Mouse (Mus musculus) limb, embryonic 14.5 days (tissue): Measurements from ENCODE around the gene Ndufs5. TPM values are rescaled to one million over a fixed set of nuclear protein-coding genes. Genes with fewer than 3 reads are reported as not detected.

Experiments
- ATAC-seq: fragments of 200-750 bp; cut with Nextera tagmentation; 2 replicates; pipeline ENCODE4 v1.8.0; 2017; ENCODE audit warnings: low read depth, moderate number of reproducible peaks, moderate TSS enrichment; ENCODE audit not compliant: low FRiP score
- DNase-seq: peaks from one replicate; pipeline ENCODE4 v3.0.0-alpha.2; 2015; ENCODE audit warnings: low spot score
- H3K27ac ChIP-seq: fragments of 300-500 bp; sonication (generic); replicated peaks from 2 replicates; pipeline ENCODE4 v1.5.1; 2014; ENCODE audit warnings: low read depth, mild to moderate bottlenecking, low read length, moderate library complexity, mixed read lengths
- H3K27me3 ChIP-seq: fragments of 300-500 bp; sonication (generic); 2 replicates; pipeline ENCODE4 v1.6.1; 2014; ENCODE audit warnings: low read length, mixed read lengths; ENCODE audit not compliant: control insufficient read depth, insufficient read depth
- H3K36me3 ChIP-seq: fragments of 300-500 bp; sonication (generic); 2 replicates; pipeline ENCODE4 v1.6.1; 2014; ENCODE audit warnings: mild to moderate bottlenecking, low read length, moderate library complexity, mixed read lengths; ENCODE audit not compliant: control insufficient read depth, insufficient read depth
- H3K4me1 ChIP-seq: fragments of 300-500 bp; sonication (generic); 2 replicates; pipeline ENCODE4 v1.6.1; 2014; ENCODE audit warnings: antibody characterized with exemption, low read length, mixed read lengths; ENCODE audit not compliant: control insufficient read depth, insufficient read depth
- H3K4me2 ChIP-seq: fragments of 300-500 bp; sonication (generic); replicated peaks from 2 replicates; pipeline ENCODE4 v1.6.1; 2014; ENCODE audit warnings: low read depth, mild to moderate bottlenecking, low read length, moderate library complexity; ENCODE audit not compliant: severe bottlenecking
- H3K4me3 ChIP-seq: fragments of 300-500 bp; sonication (generic); replicated peaks from 2 replicates; pipeline ENCODE4 v1.5.1; 2014; ENCODE audit warnings: low read length
- H3K9ac ChIP-seq: fragments of 300-500 bp; sonication (generic); 2 replicates; pipeline ENCODE4 v1.6.1; 2014; ENCODE audit warnings: mild to moderate bottlenecking, low read depth, low read length, moderate library complexity; ENCODE audit not compliant: severe bottlenecking
- H3K9me3 ChIP-seq: fragments of 300-500 bp; sonication (generic); 2 replicates; pipeline ENCODE4 v1.6.1; 2016; ENCODE audit warnings: low read length; ENCODE audit not compliant: control insufficient read depth
- POLR2A ChIP-seq: fragments of 200-500 bp; IDR thresholded peaks from 2 replicates; pipeline ENCODE4 v1.8.0; 2012; ENCODE audit warnings: inconsistent platforms, mild to moderate bottlenecking, moderate library complexity, borderline replicate concordance; ENCODE audit not compliant: insufficient read depth, insufficient read length; ENCODE audit errors: extremely low read depth
- WGBS: fragments of 180-500 bp; shearing (Covaris S2); extraction: QIAGEN DNeasy Blood & Tissue Kit; methylation state at CpG from one replicate; pipeline ENCODE4 v1.1.7; 2014; 5-methylcytosine and 5-hydroxymethylcytosine counted together
- polyA plus RNA-seq, 2 experiments: library from polyadenylated mRNA; depleted of rRNA in 1 of 2; stranded (reverse) in 1 of 2; unstranded in 1 of 2; fragments of >200 nt; fragmentation: Nextera tagmentation in 1 of 2; extraction: Ambion mirVana in 1 of 2; gene quantifications; 2 replicates each; pipeline versions ENCODE4 v1.2.1 to v1.2.3; 2012 to 2014

Ndufs5 gene
- polyA plus RNA-seq, 2 experiments, result 253 to 353 TPM

DNA sequence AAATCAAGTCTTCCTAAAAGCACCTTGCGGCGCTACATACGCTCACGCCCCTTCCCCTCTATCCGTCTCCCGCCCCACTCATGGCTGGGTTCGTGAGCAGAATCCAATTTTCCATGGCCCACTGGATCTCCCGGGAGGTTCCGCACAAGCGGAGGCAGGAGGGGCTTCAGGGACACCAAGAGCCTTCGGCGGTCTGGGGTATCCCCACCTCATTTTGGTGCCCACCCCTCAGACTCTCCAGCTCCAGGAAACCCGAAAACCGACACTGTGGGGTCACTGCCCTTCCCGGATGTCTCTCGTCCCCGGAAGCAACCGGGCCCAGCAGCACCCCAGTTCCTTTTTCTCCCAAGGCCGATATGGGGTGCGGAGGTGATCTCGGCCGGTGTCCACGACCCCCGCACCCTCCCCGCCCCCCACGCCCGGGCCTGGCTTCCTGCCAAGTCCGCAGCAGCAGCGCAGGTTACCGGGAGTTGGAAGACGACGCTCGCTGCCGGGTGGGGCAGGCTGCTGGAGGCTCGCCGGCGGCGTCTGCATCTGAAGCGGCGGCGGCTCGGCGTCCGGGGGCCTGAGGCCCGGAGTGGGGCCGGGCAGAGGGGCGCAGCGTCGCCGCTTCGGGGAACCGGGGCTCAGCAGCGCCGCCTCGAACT is 31.6 kb upstream of the Ndufs5 start:
- no peak for TF ChIP-seq POLR2A
- Histone ChIP-seq H3K9me3 (no peaks in the 10 kb centered on the region), H3K4me3 (peak overlapping the region; percentile 99), H3K4me1 (peaks cover 11% of the 10 kb centered on the region; the same call in 1 of the 2 replicates), H3K27me3 (no peaks in the 10 kb centered on the region), H3K4me2 (peak overlapping the region; percentile 65), H3K9ac (peak overlapping the region; percentile 86), H3K27ac (peak overlapping the region; percentile 87), H3K36me3 (peaks cover 4% of the 10 kb centered on the region; the same call in 1 of the 2 replicates)
- peak; percentile 75 for ATAC-seq
- peak; percentile 2 for DNase-seq
- under 1% methylated on average over 50 of the region's 55 CpGs for WGBS

DNA sequence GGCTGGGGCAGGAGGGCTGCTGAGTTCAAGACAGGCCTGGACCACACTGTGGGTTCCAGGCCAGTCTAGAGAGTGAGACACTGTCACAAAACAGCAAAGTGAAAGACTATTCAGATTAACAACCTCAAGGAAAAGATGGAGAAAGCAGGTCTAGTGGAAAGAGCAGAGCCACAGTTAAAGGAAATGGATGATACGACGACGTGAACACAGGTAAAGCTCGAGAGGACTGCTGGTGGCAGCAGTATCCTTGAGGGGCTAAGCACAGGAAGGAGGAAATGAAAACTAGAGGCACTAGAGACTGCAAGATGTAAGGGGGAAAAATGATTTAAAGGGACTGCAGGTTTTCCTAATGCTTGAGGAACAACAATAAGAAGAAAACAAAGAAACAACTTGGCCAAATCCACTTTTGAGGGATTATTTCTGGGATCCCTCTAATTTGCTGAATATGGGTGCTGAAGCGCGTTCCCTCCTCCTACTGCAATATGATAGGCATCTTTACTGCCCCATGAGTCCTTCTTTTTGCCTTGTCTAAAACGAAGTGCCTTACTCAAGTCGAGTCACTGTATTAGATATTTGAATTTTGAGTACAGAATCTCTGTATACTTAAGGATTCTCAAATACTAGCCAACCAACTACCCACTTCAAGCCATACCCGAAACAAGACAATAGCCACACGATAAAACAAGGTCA is 30.9 kb upstream of the Ndufs5 start:
- H3K27me3 ChIP-seq, result no peaks in the 10 kb centered on the region
- H3K9ac ChIP-seq, result peak overlapping the region; percentile 86
- H3K4me3 ChIP-seq, result peak overlapping the region; percentile 99
- H3K4me2 ChIP-seq, result peak overlapping the region; percentile 65
- DNase-seq, result no peak
- WGBS, result 15% methylated on average over 10 of the region's 10 CpGs
- H3K4me1 ChIP-seq, result peaks cover 11% of the 10 kb centered on the region; the same call in 1 of the 2 replicates
- H3K27ac ChIP-seq, result no peak overlapping the region
- no peak for TF ChIP-seq POLR2A
- no peak for ATAC-seq
- H3K36me3 ChIP-seq, result peaks cover 4% of the 10 kb centered on the region; the same call in 1 of the 2 replicates
- no peaks in the 10 kb centered on the region for H3K9me3 ChIP-seq

DNA sequence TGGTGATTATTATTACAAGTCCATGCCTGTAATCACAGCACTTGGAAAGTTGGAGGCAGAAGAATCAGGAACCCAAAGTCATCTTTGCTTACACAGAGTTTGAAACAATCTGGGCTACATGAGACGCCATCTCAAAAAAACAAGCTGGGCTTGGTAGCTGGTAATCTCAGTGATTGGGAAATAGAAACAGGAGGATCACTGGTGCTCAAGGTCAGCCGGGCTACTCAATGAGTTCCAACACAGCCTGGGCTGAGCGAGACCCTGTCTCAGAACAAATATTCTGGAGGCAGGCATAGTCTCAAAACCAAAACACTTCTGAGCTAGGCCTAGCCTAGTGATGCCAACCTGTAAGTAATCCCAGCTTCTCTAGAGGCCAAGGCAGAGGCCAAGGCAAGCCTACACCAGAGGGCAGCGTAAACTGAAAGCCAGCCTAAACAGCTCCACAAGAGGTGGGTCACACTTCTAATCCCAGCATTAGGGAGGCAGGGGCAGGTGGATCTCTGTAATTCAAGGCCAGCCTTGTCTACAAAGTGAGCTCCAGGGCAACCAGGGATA is 27.3 kb upstream of the Ndufs5 start:
- no peak for TF ChIP-seq POLR2A
- DNase-seq (no peak), ATAC-seq (no peak)
- Histone ChIP-seq H3K27me3 (no peaks in the 10 kb centered on the region), H3K9ac (no peak overlapping the region), H3K36me3 (peaks cover 32% of the 10 kb centered on the region), H3K4me3 (no peak overlapping the region), H3K9me3 (no peaks in the 10 kb centered on the region), H3K27ac (no peak overlapping the region), H3K4me2 (no peak overlapping the region), H3K4me1 (peaks cover 8% of the 10 kb centered on the region; the same call in 1 of the 2 replicates)
- WGBS, result 97% methylated on average over 4 of the region's 4 CpGs

DNA sequence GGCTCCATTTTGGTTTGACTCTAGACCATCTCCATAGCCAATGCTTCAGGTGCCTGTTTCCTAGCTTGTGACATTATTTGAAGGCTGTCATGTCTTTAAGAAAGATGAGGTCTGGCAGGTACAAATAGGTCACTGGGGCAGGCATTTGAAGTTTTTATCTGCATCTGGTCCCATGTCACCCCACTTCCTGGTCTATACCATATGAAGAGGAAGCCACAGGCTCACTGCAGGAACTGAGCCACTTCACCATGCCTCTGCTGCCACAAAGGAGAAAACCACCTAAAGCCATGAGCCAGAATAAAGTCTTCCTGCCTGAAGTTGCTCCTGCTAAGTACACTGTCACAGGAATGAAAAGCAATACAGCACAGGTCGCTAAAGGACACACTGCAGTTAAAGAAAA is 24.9 kb upstream of the Ndufs5 start:
- ATAC-seq (no peak), DNase-seq (no peak)
- no peak overlapping the region for H3K27ac ChIP-seq
- H3K4me3 ChIP-seq, result no peak overlapping the region
- no peak overlapping the region for H3K9ac ChIP-seq
- no peaks in the 10 kb centered on the region for H3K27me3 ChIP-seq
- peaks cover 50% of the 10 kb centered on the region for H3K36me3 ChIP-seq
- no peaks in the 10 kb centered on the region for H3K4me1 ChIP-seq
- 71% methylated on average over 1 of the region's 1 CpGs for WGBS
- H3K4me2 ChIP-seq, result no peak overlapping the region
- H3K9me3 ChIP-seq, result no peaks in the 10 kb centered on the region
- no peak for TF ChIP-seq POLR2A

DNA sequence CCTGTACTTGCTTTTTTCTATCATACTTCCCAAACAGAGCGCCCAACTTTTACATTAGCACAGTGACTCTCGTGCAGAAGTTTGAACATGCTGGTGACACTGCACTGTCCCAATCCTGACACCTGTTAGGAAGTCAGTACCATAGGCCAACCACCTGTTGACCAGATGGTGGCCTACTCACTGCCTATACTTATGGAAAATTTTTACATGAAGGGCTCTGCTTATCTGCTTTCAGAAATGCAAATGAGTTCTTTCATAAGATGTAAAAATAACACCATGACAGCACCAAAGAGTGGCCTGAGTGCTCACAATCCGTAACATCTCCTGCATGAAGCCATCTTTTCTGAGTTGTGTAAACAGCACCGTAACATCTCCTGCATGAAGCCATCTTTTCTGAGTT is 20.7 kb upstream of the Ndufs5 start:
- Histone ChIP-seq H3K4me2 (no peak overlapping the region), H3K36me3 (peaks cover 63% of the 10 kb centered on the region), H3K4me3 (no peak overlapping the region), H3K9ac (no peak overlapping the region), H3K9me3 (no peaks in the 10 kb centered on the region), H3K27me3 (no peaks in the 10 kb centered on the region), H3K27ac (no peak overlapping the region), H3K4me1 (no peaks in the 10 kb centered on the region)
- peak; percentile 5 for DNase-seq
- no peak for ATAC-seq
- WGBS, result 94% methylated on average over 4 of the region's 4 CpGs
- TF ChIP-seq POLR2A, result no peak
